Mouse (Mus musculus): ENCODE data around the gene Snorc. TPM values are rescaled to one million over a fixed set of nuclear protein-coding genes. Genes with fewer than 3 reads are reported as not detected.
"Not testable (repeated sequence)": the region's sequence is repeated elsewhere in the genome, so short reads cannot be mapped to it uniquely, and the experiment has no call there.

Gene Snorc
- total RNA-seq (2021), result not detected

GRCm38 (mm10) chr1:87469971-87470370 lies at the start of gene Snorc:
Gene Snorc (plus strand): TSS chr1:87470271.
- intact Hi-C loops (cut with DNase I), result loop anchor here (5.0 kb wide), 3 partner anchors 77 to 252 kb away; no protein-coding TSS in a partner anchor
- DNase-seq, result not testable (repeated sequence)

- intact Hi-C loops (cut with DNase I), result no loop called here
- DNase-seq, result no peak
Measured at GRCm38 (mm10) chr1:87435125-87435524, 34.9 kb upstream of the Snorc start.

- peak in 1 of 2 experiments; percentile 7 for DNase-seq
- intact Hi-C loops (cut with DNase I), result no loop called here
Measured at GRCm38 (mm10) chr1:87436583-87436982, 33.5 kb upstream of the Snorc start.

DNA sequence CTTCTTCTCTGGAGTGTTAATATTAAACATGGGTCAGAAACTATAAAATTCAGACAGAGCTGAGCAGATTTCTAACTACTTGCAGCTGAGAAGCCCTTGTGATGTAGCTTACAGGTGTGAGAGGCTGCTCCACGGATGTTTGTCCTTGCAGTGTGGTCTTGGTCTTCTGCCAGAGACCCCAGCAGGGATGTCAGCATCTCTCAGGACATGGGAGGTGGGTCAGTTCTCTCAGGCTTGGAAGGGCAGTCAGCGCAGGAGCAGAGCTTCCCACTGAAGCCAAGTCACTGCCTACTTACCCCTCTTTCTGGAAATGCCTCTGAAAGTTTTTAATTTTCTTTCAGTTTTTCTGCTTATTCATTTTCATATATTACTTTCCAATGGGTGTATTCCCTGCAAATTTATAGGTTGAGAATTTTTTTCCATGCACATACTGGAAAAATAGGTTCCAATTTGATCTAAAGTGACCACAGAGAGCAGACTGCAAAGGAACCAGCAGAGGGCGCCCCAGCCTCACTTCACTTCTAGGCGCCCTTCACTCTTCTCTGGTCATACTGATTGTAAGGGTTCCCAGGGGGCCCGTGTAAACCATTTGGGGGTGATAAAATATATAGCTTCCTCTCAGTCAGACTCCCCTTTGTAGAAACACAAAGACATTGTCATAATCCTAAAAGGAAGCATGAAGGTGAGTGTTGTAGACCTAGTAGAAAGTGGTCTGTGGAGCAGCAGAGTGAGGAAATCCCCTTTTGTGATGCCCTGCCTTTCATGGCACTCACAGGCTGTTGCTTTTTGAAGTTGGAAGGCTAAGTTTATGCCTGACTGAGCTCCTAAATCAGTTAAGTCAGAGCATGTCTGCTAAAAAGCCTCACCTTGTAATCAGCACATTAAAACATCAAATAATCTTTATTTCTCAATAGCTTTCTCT lies 22.6 kb upstream of the Snorc start:
- DNase-seq, result peak; percentile 53 to 77
- intact Hi-C loops (cut with DNase I), result loop anchor here (2.0 to 5.0 kb wide), 3 partner anchors 160 to 307 kb away; partner anchors contain the start of gene Atg16l1

GRCm38 (mm10) chr1:87449432-87449831 lies 20.6 kb upstream of the Snorc start:
- intact Hi-C loops (cut with DNase I), result loop anchor here (5.0 kb wide), 1 partner anchor 158 kb away; no protein-coding TSS in a partner anchor
- DNase-seq, result no peak

DNA sequence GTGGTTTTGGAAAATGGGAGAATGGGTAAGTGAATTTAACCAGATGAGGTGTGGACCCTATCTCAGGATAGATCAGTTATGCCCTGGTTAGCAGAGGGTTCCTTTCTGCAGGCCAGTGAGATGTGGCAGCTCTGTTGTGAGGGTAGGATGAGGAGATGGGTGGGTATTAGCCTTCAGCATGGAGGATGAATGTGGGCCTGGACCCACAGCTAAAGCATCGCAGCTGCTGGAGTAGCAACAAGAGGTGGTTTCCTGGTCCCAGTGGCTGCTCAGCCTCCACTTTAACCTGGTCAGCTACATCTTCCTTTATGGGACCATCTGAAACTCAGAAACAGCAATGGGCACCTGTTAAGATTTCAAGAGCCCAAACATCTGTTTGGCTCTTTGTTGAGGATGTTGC lies 13.6 kb upstream of the Snorc start:
- DNase-seq, result no peak
- intact Hi-C loops (cut with DNase I), result no loop called here

DNA sequence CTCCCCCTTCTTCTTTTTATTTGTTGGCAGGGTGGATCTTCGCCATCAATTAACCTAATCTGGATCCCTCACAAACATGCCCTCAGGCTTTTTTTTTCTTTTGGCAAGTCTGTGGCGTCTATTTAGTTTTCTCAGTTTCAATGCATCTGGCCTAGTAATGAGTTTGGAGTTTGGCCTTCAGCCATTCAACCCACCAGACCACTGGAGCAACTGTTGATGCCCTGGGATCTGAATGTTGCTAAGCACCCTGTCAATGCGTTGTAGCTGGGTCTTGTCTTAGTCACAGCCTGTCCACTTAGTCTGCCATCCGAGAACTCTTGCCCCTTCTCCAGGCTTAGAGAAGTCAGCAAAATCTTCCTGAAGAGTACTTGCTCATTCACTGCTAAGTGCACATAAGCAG lies 12.0 kb upstream of the Snorc start:
- intact Hi-C loops (cut with DNase I), result no loop called here
- DNase-seq, result no peak

DNA sequence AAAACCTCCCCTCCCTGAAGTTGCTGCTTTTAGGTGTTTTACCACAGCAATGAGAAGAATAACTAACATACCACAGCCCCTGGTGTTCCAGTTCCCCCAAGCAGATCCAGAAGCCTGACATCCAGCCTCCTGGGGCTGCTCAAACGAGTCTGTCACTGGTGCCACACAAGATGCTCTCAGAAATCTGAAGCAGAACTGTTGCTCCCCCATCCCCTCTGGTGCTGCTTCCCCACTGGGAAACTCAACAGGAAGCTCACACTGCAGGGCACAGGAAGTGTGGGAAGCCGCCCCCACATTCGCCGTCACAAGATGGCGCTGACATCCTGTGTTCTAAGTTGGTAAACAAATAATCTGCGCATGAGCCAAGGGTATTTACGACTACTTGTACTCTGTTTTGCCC lies 10.2 kb upstream of the Snorc start:
- intact Hi-C loops (cut with DNase I); DNase-seq: not testable (repeated sequence)

- intact Hi-C loops (cut with DNase I), result no loop called here
- no peak for DNase-seq
Measured at GRCm38 (mm10) chr1:87467469-87467868, 2.6 kb upstream of the Snorc start.

DNA sequence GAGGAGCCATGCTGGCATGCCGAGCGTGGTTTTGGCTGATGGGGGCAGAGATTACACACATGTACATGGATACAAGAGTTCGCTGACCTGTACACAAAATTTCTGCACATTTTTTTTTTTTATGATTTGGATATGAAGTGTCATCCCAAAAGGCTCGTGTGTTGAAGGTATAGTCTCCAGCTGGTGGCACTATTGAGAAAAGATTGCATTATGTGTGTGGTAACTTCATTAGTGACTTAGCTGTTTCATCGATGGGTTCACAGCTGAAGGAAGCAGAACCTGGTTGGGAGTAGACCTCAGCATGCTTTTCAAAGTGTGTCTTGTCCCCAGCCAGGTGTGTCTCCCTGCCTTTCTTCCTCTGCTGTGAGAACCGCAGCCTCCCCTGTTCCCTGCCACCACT lies 1.8 kb upstream of the Snorc start:
- intact Hi-C loops (cut with DNase I), result no loop called here
- DNase-seq, result peak in 1 of 2 experiments; percentile 23

- intact Hi-C loops (cut with DNase I), result loop anchor here (5.0 kb wide), 3 partner anchors 75 to 250 kb away; no protein-coding TSS in a partner anchor
- DNase-seq, result no peak
Measured at GRCm38 (mm10) chr1:87471914-87472313, 1.8 kb downstream of the Snorc start.

GRCm38 (mm10) chr1:87472576-87472975 lies 2.5 kb downstream of the Snorc start:
- intact Hi-C loops (cut with DNase I), result loop anchor here (5.0 kb wide), 3 partner anchors 75 to 250 kb away; no protein-coding TSS in a partner anchor

DNA sequence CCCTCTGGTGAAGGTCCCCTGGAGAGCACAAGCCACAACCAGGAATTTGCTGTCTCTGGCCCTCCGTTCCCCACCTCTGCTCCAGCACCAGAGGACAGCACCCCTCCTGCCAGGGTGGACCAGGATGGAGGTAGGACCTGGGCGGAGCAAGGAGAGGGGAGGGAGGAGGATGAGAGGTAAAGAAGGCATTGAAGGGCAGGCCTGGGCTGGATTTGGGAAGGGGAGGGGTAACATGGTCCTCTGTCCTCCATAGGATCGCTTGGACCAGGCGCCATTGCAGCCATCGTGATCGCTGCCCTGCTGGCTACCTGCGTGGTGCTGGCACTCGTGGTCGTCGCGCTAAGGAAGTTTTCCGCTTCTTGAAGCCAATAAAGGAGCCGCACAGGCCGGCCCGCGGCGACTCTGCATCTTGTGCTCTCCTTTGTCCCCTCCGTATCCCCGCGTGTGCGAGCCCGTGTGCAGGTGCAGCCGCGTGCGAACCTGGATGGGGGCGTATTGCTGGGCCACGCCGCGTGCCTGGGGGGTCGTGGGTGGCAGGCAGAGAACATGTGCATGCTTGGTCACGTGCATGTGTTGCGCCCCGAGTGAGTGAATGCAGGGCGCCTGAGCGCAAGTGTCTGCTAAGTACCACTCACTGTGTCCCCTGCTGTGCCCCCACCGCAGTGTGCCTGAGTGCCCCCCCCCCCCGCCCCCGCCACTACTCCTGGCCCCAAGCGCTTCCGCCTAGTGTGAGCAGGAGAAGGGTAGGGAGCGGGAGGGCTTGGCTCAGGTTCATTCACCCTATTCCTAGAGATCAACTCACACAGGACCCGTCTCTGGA lies 5.2 kb downstream of the Snorc start:
- DNase-seq, result no peak
- intact Hi-C loops (cut with DNase I), result no loop called here

More at GRCm38 (mm10) chr1:87472576-87472975, 2.5 kb downstream of the Snorc start:
- DNase-seq, result peak; percentile 48 to 51

DNA sequence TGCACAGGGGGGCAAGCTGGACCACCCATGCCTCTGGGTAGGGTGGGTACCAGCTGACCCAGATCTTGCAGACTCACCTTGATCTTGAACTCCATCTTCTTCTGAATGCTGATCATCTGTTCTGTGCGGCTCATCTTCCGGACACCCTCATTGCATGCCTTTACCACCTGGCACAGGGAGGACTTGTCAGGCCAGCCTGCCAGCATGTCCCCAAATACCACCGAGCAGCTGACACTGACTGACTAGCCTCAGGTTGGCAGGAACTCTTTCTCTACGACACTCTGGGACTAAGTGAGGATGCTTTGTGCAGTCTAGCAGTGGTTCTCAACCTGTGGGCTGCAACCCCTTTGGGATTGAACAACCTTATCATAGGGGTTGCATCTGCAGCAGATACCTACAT lies 12.5 kb downstream of the Snorc start:
- no peak for DNase-seq
- intact Hi-C loops (cut with DNase I), result no loop called here

- peak; percentile 25 to 40 for DNase-seq
- intact Hi-C loops (cut with DNase I), result no loop called here
Measured at GRCm38 (mm10) chr1:87486386-87486785, 16.3 kb downstream of the Snorc start.

- DNase-seq, result no peak
- intact Hi-C loops (cut with DNase I), result no loop called here
Measured at GRCm38 (mm10) chr1:87492285-87492684, 22.2 kb downstream of the Snorc start.

- intact Hi-C loops (cut with DNase I), result no loop called here
- DNase-seq, result no peak
Measured at GRCm38 (mm10) chr1:87493542-87493941, 23.5 kb downstream of the Snorc start.

GRCm38 (mm10) chr1:87505524-87505923 lies 35.5 kb downstream of the Snorc start:
- DNase-seq, result no peak
- intact Hi-C loops (cut with DNase I), result no loop called here

DNA sequence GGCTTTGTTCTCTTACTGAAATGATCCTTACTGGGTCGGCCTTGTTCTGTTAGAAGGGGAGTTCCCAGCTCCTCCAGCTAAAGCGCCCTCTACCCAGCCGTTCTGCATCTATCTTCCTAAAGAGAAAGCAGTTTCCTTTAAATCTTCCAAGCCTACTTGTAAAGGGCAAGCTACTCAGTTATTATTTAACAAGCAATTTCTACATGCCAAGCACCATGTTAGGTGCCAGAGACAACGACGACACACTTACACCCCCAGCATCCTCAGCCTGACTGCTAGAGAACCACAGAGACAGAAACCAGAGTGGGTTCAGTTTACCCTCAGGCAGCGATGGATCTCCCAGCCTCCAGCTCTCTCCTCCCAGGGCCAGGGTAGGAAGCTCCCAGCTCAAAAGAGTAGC lies 37.8 kb downstream of the Snorc start:
- DNase-seq, result no peak
- intact Hi-C loops (cut with DNase I), result no loop called here

DNA sequence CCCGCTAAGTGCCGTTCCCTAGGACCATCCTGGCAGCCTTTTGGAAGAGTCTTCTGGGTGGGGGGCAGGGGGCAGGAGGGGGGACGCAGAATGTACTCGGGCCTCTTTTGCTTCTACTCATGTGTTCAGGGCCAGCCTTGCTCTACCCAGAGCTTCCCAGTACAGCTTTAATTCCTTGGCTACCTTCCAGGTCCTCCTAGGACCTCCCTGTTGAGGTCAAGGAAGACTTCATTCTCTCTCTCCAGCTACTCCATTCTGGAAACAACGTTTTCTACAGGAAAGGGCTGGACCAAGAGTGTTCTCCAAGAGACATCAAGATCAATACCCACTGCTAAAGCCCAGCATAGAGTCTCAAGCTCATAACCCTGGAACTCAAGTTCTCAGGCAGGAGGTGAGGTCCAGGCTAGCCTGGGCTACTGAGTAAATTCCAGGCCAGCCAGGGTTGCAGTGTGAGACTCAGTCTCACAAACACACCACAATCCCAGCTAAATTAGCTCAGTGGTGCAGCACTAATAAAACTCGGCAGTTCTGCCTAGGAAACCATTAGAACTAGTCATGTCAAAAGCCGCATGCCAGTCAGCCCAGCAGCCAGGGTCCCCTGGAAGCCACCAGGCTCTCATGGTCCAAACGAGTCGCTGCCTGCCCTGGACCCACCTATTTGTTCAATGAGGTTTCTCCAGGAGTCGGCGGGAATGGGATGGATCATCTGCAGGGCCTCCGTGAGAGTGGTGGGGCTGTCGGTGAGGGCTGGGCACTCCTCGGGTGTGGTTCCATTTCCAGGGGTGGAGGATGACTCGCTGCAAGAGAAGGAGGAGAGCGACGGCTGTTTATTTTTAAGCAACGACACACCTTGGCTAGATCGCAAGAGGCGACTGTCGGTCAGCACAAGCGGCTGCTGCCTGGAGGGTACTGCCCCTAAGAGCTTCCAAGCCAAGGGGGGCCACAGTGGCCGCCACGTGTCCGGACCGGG lies 38.8 kb downstream of the Snorc start:
- intact Hi-C loops (cut with DNase I), result no loop called here
- no peak for DNase-seq

All from heart, postnatal 10 days (tissue).